Mouse (Mus musculus) heart, embryonic 13.5 days (tissue): Measurements from ENCODE around the gene Gm17374. TPM values are rescaled to one million over a fixed set of nuclear protein-coding genes. Genes with fewer than 3 reads are reported as not detected.
"Not testable (repeated sequence)": the region's sequence is repeated elsewhere in the genome, so short reads cannot be mapped to it uniquely, and the experiment has no call there.

Experiments used
- ATAC-seq: fragments of 200-750 bp; cut with Nextera tagmentation; 2 replicates; pipeline ENCODE4 v1.8.0; 2017; ENCODE audit warnings: moderate TSS enrichment; ENCODE audit not compliant: insufficient number of reproducible peaks, low FRiP score, low TSS enrichment; ENCODE audit errors: extremely low read depth
- H3K27ac ChIP-seq: fragments of 300-500 bp; sonication (generic); replicated peaks from 2 replicates; pipeline ENCODE4 v1.5.1; 2015; ENCODE audit warnings: moderate library complexity, mild to moderate bottlenecking, inconsistent platforms
- H3K27me3 ChIP-seq: fragments of 300-500 bp; sonication (generic); replicated peaks from 2 replicates; pipeline ENCODE4 v1.6.1; 2015; ENCODE audit warnings: mild to moderate bottlenecking, inconsistent platforms
- H3K36me3 ChIP-seq: fragments of 300-500 bp; sonication (generic); 2 replicates; pipeline ENCODE4 v1.6.1; 2015; ENCODE audit warnings: mild to moderate bottlenecking, inconsistent platforms
- H3K4me1 ChIP-seq: fragments of 300-500 bp; sonication (generic); 2 replicates; pipeline ENCODE4 v1.6.1; 2015; ENCODE audit warnings: inconsistent platforms
- H3K4me2 ChIP-seq: fragments of 300-500 bp; sonication (generic); 2 replicates; pipeline ENCODE4 v1.6.1; 2015; ENCODE audit warnings: inconsistent platforms, mild to moderate bottlenecking, moderate library complexity
- H3K4me3 ChIP-seq: fragments of 300-500 bp; sonication (generic); 2 replicates; pipeline ENCODE4 v1.5.1; 2015; ENCODE audit warnings: moderate library complexity, mild to moderate bottlenecking, inconsistent platforms
- H3K9ac ChIP-seq: fragments of 300-500 bp; sonication (generic); 2 replicates; pipeline ENCODE4 v1.6.1; 2015; ENCODE audit warnings: inconsistent platforms, mild to moderate bottlenecking, moderate library complexity
- H3K9me3 ChIP-seq: fragments of 300-500 bp; sonication (generic); 2 replicates; pipeline ENCODE4 v1.6.1; 2016; ENCODE audit warnings: inconsistent platforms
- WGBS: fragments of 180-500 bp; shearing (Covaris S2); methylation state at CpG from one replicate; pipeline ENCODE4 v1.1.7; 2015; ENCODE audit warnings: mixed read lengths; 5-methylcytosine and 5-hydroxymethylcytosine counted together
- polyA plus RNA-seq: library from polyadenylated mRNA; unstranded; fragments of >200 nt; fragmentation: Nextera tagmentation; extraction: Ambion mirVana; gene quantifications from 2 replicates; pipeline ENCODE4 v1.2.1, GENCODE M21; 2015

The Gm17374 gene
- not detected in 2 replicates for polyA plus RNA-seq

DNA sequence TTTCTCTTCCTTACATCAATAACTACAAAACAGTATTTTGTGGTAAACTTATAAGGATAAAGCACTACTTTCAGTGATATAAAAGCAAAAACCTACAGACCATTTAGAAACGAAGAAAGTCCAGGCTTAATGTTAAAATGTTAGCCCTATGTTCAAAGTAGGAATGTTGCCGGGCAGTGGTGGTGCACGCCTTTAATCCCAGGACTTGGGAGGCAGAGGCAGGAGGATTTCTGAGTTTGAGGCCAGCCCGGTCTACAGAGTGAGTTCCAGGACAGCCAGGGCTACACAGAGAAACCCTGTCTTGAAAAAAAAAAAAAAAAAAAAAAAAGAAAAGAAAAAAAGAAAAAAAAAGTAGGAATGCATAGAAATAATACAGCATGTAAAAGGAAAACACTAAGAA is at the start of gene Gm17374:
TSS of gene Gm17374 (plus strand) at position 301 of the 400 bp plus-strand sequence.
- not testable (repeated sequence) for ATAC-seq, H3K27ac ChIP-seq, H3K4me2 ChIP-seq, H3K4me3 ChIP-seq, H3K9me3 ChIP-seq, H3K27me3 ChIP-seq, H3K9ac ChIP-seq, H3K4me1 ChIP-seq
- WGBS, result 83% methylated on average over 4 of the region's 4 CpGs
- peaks cover 54% of the 10 kb centered on the region for H3K36me3 ChIP-seq

GRCm38 (mm10) chr2:140104951-140105350 is 46.9 kb upstream of the Gm17374 start:
- Histone ChIP-seq H3K4me1 (no peaks in the 10 kb centered on the region), H3K4me2 (no peak overlapping the region), H3K27me3 (no peaks in the 10 kb centered on the region), H3K9ac (no peak overlapping the region), H3K27ac (no peak overlapping the region), H3K36me3 (no peaks in the 10 kb centered on the region), H3K9me3 (no peaks in the 10 kb centered on the region), H3K4me3 (no peak overlapping the region)
- WGBS, result 47% methylated on average over 3 of the region's 3 CpGs
- no peak for ATAC-seq

DNA sequence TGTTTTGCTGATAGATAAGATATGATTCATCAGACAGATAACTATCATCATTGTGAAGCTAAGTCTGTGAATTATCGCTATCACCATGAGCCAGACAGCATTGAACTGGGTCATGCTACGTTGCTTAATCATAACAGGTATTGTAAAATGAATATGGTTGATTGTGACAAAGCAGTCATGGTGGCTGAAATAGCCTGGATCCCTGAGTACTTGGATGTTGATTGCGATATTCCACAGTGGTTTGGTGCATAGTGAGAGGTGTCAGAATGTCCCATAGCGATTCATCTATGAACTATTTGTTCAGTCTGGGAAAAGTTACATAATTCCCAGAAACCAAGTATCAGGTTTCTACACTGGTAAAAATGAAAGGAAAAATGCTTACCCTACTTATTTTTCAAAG is 44.2 kb upstream of the Gm17374 start:
- ATAC-seq, result no peak
- H3K9me3 ChIP-seq, result no peaks in the 10 kb centered on the region
- no peak overlapping the region for H3K4me3 ChIP-seq
- no peak overlapping the region for H3K9ac ChIP-seq
- 84% methylated on average over 4 of the region's 4 CpGs for WGBS
- no peak overlapping the region for H3K27ac ChIP-seq
- no peak overlapping the region for H3K4me2 ChIP-seq
- H3K36me3 ChIP-seq, result no peaks in the 10 kb centered on the region
- H3K27me3 ChIP-seq, result no peaks in the 10 kb centered on the region
- H3K4me1 ChIP-seq, result no peaks in the 10 kb centered on the region

DNA sequence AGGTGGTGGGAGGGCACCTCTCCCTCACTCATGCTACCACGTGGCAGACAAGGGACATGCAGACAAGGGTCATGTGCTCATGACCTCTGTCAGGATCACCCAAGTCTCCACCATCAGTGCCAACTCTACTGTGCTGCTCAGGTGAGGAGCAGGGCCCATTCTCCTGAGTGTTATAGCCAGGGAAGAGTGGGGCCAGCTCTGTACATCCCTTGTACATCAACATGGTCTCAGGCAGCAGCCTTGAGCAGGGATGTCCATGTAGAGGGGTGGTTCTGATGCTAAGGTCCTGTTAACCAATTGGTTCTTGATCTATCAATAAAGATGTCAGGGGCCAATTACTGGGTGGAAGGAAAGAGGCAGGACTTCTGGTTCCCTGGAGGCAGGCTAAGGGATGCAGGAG is 42.9 kb upstream of the Gm17374 start:
- Histone ChIP-seq H3K4me1 (no peaks in the 10 kb centered on the region), H3K27ac (no peak overlapping the region), H3K27me3 (no peaks in the 10 kb centered on the region), H3K9me3 (no peaks in the 10 kb centered on the region), H3K9ac (no peak overlapping the region), H3K36me3 (no peaks in the 10 kb centered on the region), H3K4me2 (no peak overlapping the region), H3K4me3 (no peak overlapping the region)
- ATAC-seq, result no peak
- WGBS, result 25% methylated on average over 1 of the region's 1 CpGs

DNA sequence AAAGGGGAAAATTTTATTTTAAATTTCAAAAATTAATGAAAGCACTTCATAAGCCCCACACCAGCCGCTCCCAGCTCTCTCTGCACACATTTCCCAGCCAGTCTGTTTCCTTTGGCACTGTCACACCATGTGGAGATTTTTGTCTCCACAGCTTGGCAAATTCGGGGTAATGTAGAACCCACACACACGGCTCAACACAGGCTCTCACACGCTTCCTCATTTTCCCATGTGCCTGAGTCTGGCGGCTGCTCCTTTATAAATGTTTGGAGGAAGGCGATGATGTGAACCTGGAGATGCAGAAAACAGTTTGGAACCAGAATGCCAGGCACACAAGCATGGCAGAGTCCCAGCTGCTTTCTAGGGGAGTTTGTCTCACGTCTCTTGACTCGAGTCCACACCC is 38.0 kb upstream of the Gm17374 start:
- peaks cover 6% of the 10 kb centered on the region for H3K36me3 ChIP-seq
- 78% methylated on average over 8 of the region's 8 CpGs for WGBS
- H3K4me2 ChIP-seq, result no peak overlapping the region
- no peak for ATAC-seq
- no peak overlapping the region for H3K27ac ChIP-seq
- no peaks in the 10 kb centered on the region for H3K27me3 ChIP-seq
- H3K9me3 ChIP-seq, result no peaks in the 10 kb centered on the region
- H3K4me3 ChIP-seq, result no peak overlapping the region
- no peaks in the 10 kb centered on the region for H3K4me1 ChIP-seq
- no peak overlapping the region for H3K9ac ChIP-seq

- Histone ChIP-seq H3K27ac (no peak overlapping the region), H3K4me1 (no peaks in the 10 kb centered on the region), H3K4me3 (no peak overlapping the region), H3K36me3 (peaks cover 86% of the 10 kb centered on the region), H3K9me3 (no peaks in the 10 kb centered on the region), H3K9ac (no peak overlapping the region), H3K4me2 (no peak overlapping the region), H3K27me3 (no peaks in the 10 kb centered on the region)
- WGBS, result 79% methylated on average over 2 of the region's 2 CpGs
- ATAC-seq, result no peak
Observed at GRCm38 (mm10) chr2:140125516-140125915, 26.3 kb upstream of the Gm17374 start.

DNA sequence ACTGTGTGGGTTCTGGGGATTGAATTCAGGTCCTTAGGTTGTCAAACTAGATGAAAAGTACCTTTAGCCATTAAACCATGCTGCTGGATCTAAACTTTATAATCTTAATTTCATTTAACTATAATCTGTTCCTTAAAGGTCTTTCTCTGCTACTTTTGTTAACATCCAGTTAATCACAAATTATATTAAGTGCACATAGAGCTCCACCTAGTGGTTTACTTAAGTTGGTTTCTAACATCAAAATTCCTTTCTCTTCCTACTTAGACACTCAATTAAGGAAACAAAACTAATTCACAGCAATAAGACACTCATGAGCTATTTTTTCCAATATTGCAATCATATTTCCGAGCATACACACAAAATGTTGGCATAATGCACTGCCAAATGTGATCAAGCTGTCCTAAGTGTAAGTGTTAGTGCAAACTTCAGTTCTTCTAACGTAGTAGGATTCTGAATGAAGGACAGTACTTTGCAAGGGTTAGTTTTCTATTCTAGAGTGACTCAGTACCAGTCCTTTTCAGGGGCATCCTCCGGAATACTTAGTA is 7.4 kb downstream of the Gm17374 start:
- ATAC-seq, result no peak
- WGBS, result 74% methylated on average over 3 of the region's 3 CpGs
- H3K4me1 ChIP-seq, result no peaks in the 10 kb centered on the region
- peaks cover 67% of the 10 kb centered on the region for H3K36me3 ChIP-seq
- H3K9me3 ChIP-seq, result no peaks in the 10 kb centered on the region
- no peaks in the 10 kb centered on the region for H3K27me3 ChIP-seq
- no peak overlapping the region for H3K27ac ChIP-seq
- no peak overlapping the region for H3K4me3 ChIP-seq
- H3K9ac ChIP-seq, result no peak overlapping the region
- no peak overlapping the region for H3K4me2 ChIP-seq

DNA sequence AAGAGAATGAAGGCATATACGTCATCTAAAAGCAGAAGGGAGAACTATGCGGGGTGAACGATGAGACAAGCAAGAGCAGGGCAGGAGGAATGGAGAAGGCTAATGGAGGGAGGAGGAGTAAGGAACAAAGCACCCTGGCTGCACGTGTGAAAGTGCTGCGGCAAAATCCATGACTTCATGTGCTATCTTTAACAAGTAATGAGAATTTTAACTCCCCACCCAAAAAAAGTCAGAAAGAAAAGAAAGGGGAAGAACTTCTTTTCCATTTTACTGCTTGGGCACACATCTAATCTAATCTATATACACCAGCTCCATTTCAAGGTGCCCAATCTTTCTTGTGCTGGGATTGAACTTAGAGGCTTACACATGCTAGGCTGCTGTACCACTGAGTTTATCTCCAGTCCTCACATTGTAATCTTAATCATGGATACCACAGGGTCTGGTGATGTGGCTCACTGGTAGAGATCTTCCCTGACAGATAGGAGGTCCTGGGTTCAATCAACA is 11.6 kb downstream of the Gm17374 start:
- H3K27me3 ChIP-seq, result no peaks in the 10 kb centered on the region
- no peaks in the 10 kb centered on the region for H3K9me3 ChIP-seq
- H3K27ac ChIP-seq, result no peak overlapping the region
- ATAC-seq, result no peak
- 92% methylated on average over 5 of the region's 5 CpGs for WGBS
- no peak overlapping the region for H3K9ac ChIP-seq
- no peak overlapping the region for H3K4me3 ChIP-seq
- peaks cover 55% of the 10 kb centered on the region for H3K36me3 ChIP-seq
- no peak overlapping the region for H3K4me2 ChIP-seq
- no peaks in the 10 kb centered on the region for H3K4me1 ChIP-seq

GRCm38 (mm10) chr2:140169057-140169456 is 17.2 kb downstream of the Gm17374 start:
- H3K4me2 ChIP-seq, result peak overlapping the region; percentile 96
- H3K4me3 ChIP-seq, result no peak overlapping the region
- 82% methylated on average over 1 of the region's 1 CpGs for WGBS

DNA sequence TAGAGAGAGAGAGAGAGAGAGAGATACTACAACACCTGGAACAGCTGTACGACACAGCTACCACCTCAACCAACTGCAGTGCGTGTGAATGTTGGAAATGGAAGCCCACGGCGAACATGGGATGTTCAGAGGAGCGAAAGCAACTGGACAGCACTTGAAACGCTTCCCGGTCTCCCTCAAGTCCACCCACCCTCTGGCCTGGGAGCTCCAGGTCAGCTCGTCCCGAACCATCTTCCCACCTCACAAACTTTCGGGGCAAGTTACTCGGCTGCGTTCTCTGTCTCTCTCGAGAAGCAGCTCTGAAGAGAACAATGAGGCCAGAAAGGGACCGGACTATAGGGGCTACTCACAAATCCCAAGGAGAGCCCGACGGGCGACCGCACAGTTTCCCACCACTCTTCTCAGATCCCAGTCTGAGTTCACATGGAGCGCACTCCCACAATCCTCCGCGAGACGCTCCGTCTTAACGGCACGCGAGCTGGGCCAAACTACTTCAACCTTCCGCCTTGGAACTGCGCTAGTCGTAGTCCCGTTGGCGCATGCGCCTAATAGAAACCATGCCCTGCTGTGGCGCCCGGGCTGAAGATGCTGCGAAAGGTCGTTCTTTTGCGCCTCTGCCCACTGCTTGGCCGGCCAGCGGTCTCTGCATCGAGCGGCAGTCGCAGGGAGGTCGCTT is 18.4 kb downstream of the Gm17374 start, which contains the start of the genes Esf1 and Ndufaf5:
TSS of gene Esf1 (minus strand) at position 438 of the 676 bp plus-strand sequence.
TSS of gene Ndufaf5 (plus strand) at position 523 of the 676 bp plus-strand sequence.
- Histone ChIP-seq H3K36me3 (peaks cover 31% of the 10 kb centered on the region), H3K4me1 (peaks cover 22% of the 10 kb centered on the region), H3K9ac (peak within 1 kb of the TSS; percentile 93), H3K27me3 (no peaks in the 10 kb centered on the region), H3K4me3 (peak within 1 kb of the TSS; percentile 85), H3K27ac (peak within 1 kb of the TSS; percentile 91), H3K4me2 (peak within 1 kb of the TSS; percentile 96), H3K9me3 (no peaks in the 10 kb centered on the region)
- ATAC-seq, result peak; percentile 87
- 0% methylated on average over 43 of the region's 43 CpGs for WGBS

More at GRCm38 (mm10) chr2:140169057-140169456, 17.2 kb downstream of the Gm17374 start:
- H3K27ac ChIP-seq, result no peak overlapping the region
- no peaks in the 10 kb centered on the region for H3K9me3 ChIP-seq
- no peaks in the 10 kb centered on the region for H3K27me3 ChIP-seq
- peaks cover 32% of the 10 kb centered on the region for H3K36me3 ChIP-seq
- peak overlapping the region; percentile 44; the same call in 1 of the 2 replicates for H3K9ac ChIP-seq
- ATAC-seq, result no peak
- peaks cover 22% of the 10 kb centered on the region for H3K4me1 ChIP-seq

- H3K36me3 ChIP-seq, result peaks cover 35% of the 10 kb centered on the region
- peak; percentile 62 for ATAC-seq
- peaks cover 22% of the 10 kb centered on the region for H3K4me1 ChIP-seq
- H3K9me3 ChIP-seq, result no peaks in the 10 kb centered on the region
- no peaks in the 10 kb centered on the region for H3K27me3 ChIP-seq
- H3K4me2 ChIP-seq, result peak overlapping the region; percentile 96
- peak overlapping the region; percentile 85 for H3K4me3 ChIP-seq
- peak overlapping the region; percentile 91 for H3K27ac ChIP-seq
- WGBS, result 4% methylated on average over 28 of the region's 28 CpGs
- peak overlapping the region; percentile 93 for H3K9ac ChIP-seq
Observed at GRCm38 (mm10) chr2:140170803-140171553, 19.1 kb downstream of the Gm17374 start.
